Mouse (Mus musculus): ENCODE data around the gene Trim38.

Gene Trim38

DNA sequence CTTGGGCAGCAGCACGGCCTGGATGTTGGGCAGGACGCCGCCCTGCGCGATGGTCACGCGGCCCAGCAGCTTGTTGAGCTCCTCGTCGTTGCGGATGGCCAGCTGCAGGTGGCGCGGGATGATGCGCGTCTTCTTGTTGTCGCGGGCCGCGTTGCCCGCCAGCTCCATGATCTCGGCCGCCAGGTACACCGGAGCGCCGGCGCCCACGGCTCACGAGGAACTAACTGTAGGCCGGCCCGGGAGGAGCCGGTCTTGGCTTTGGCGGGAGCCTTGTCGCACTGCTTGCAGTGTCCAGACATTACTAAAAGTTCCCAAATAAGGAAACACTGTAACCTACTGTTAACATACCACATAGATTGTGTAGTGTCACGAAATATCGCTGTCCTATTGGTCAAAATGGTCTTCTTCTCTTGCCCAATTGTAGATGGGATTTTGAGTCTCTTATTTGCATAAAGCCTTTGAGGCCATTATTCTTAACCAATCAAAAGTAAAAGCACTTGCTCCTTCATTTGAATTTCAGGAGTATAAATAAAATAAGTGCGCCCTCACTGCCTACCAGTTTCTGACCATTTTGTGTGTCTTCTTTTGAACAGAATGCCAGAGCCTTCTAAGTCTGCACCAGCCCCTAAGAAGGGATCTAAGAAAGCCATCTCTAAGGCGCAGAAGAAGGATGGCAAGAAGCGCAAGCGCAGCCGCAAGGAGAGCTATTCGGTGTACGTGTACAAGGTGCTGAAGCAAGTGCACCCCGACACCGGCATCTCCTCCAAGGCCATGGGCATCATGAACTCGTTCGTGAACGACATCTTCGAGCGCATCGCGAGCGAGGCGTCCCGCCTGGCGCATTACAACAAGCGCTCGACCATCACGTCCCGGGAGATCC lies 23.3 kb upstream of the Trim38 start, which contains the start of gene Hist1h2bb:
Gene Hist1h2bb, plus strand, starts transcription at position 534 of the 880 bp plus-strand sequence.
- DNase-seq (ENCODE audit: low spot score in 2 of 2): peak; percentile 47 to 51

DNA sequence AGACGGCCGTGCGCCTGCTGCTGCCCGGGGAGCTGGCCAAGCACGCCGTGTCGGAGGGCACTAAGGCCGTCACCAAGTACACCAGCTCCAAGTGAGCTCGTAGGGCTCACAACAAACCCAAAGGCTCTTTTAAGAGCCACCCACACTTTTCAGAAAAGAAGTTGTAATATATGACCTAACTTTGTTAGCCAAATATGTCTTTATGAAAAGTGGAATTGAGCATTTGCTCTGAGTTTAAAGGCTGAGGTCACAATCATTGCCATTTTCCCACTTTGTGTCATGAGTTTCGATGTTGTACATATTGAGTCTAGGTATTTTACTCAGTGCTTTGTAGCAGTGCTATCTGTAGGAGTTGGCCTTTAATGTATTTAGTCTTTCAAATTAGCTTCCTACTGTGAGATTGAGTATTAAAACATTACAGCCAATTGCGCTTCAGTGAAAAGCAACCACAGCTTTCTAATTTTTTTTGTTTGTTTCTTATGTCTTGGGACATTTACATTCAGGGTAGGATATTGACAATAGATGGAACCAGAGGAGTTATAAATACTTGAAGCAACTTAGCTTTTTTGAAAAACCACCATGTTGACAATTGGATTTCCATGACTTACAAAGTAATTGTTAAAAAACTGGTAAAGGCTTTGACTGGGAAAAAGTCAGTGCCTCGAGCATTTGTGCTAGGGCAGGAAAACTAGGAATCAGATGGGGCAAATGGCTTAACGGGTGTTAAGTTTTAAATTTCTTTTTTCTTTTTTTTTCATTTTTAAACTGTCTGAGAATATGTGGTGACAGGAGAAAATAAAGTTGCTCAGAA lies 22.4 kb upstream of the Trim38 start:
- no peak for DNase-seq (ENCODE audit: low spot score in 2 of 2)

- no peak for DNase-seq (ENCODE audit: low spot score in 2 of 2)
These were observed 21.8 kb upstream of the Trim38 start for GRCm38 (mm10) chr13:23747892-23748288.

DNA sequence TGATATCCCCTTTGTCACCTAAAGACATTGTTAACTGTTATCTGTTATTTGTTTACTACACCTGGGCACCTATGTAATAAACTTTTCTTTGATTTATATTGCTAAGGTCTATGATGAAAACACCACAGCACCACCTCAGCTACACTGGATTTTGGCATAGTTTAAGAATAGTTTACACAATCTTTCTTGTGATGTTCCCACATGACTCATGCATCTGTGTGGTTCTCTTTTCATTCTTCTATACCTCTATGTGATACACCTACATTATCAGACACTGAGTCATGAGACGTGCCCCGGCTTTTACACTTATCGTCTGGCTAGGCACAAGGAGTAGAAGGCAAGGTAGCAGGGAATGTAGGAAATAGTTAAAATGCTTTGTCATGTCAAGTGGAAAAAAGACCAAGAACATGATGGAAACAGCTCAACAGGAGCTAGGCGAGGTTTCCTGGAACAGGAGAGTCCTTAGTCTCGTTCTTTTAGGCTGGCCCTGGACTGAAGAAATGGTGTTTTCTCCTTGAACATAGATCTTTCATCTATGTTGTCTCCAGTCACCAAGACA lies 20.1 kb upstream of the Trim38 start:
- DNase-seq (ENCODE audit: low spot score in 2 of 2): no peak

- DNase-seq (ENCODE audit: low spot score in 2 of 2): peak in 1 of 2 experiments; percentile 37
These were observed 18.8 kb upstream of the Trim38 start, which contains the start of gene Hist1h2ab for GRCm38 (mm10) chr13:23750839-23751477. Gene Hist1h2ab (plus strand): TSS chr13:23751126.

- no peak for DNase-seq (ENCODE audit: low spot score in 2 of 2)
These were observed 18.2 kb upstream of the Trim38 start for GRCm38 (mm10) chr13:23751478-23751956.

DNA sequence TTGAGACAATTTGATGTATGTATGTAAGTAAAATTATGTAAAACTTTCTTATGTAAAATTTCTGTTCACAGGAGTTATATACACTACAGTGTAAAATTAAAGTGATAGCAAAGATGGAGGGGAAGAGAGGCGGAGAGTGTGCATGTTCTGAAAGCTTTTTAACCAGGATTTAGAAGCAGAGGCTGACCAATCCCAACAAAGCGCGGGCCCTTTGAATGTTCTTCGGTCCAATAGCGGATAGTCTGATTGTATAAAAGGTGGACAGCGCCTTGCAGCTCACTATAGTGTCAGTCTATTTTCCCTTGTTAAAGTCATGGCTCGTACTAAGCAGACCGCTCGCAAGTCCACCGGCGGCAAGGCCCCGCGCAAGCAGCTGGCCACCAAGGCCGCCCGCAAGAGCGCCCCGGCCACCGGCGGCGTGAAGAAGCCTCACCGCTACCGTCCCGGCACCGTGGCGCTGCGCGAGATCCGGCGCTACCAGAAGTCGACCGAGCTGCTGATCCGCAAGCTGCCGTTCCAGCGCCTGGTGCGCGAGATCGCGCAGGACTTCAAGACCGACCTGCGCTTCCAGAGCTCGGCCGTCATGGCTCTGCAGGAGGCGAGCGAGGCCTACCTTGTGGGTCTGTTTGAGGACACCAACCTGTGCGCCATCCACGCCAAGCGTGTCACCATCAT lies 17.5 kb upstream of the Trim38 start, which contains the start of gene Hist1h3b:
Gene Hist1h3b, plus strand, starts transcription at position 201 of the 675 bp plus-strand sequence.
- DNase-seq (ENCODE audit: low spot score in 2 of 2): peak; percentile 92 to 98

DNA sequence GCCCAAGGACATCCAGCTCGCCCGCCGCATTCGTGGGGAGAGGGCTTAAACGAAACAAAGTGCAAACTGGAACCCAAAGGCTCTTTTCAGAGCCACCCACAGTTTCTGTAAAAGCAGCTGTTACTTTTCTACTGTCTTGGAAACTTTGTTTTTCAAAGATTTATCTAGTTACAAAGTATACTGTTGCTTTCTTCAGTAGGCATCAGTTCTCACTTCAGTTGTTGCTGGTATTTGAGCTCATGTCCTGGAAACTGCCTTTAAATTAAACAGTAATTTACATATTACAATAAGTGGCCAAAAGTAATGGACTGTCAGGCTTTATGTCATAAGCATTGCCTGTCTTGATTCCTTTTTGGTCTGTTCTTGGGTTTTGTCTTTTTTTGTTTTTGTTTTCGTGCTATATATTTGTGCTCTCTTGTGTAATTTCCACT lies 17.0 kb upstream of the Trim38 start:
- DNase-seq (ENCODE audit: low spot score in 2 of 2): no peak

DNA sequence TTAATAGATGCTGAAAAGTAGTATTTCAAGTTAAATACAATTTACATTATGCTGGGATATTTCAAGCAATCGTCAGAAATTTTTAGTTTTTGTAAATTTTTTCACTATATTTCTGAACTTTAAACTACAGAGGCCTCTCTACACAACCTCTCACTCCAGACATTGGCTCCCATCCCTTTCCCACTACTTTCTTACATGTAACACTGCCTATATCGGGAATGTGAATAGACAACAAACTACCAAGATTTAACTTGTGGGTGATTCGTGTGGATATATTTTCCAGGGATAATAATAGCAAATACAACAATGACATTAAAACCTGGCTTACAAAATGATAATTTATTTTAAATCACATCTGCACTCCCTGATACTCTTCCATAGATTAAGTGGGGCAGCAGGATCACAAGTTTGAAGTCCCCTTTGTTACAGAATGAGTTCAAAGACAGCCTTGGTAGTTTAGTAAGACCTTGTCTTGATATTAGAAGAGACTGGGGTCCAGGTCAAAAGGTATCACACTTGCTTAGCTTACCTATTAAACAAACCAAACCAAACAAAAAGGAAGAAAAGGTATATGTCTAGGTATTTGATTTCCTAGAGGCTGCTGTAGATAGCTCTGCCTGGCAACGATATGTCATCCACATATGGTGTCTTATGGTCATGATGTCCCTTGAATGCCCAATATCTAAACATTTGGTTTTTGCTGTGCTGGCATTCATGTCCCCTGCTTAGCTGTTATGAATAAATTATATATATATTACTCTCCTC lies 16.2 kb upstream of the Trim38 start:
- DNase-seq (ENCODE audit: low spot score in 2 of 2): no peak

DNA sequence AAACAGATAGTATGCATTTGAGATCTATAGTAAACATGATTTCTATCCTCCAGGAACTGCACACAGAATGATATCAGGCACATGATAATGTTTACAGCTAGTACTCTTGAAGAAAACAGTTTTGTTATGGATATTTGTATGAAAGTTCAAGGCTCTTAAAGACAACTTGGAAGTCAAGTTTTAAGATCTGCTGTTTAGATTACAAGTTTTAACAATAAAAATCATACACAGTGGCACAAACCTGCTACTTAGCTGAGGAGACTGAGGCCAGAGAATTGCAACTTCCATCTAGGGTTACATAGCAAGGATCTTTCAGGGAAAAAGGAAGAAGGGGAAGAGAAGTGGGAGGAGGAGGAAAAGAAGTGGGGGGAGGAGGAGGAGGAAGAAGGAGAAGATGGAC lies 14.7 kb upstream of the Trim38 start:
- DNase-seq (ENCODE audit: low spot score in 2 of 2): no peak

GRCm38 (mm10) chr13:23756790-23757189 lies 12.9 kb upstream of the Trim38 start, which contains the start of gene Hist1h4b:
Gene Hist1h4b (plus strand): TSS chr13:23757013.
- DNase-seq (ENCODE audit: low spot score in 2 of 2): peak; percentile 75 to 83

GRCm38 (mm10) chr13:23757211-23757773 lies 12.4 kb upstream of the Trim38 start:
- DNase-seq (ENCODE audit: low spot score in 2 of 2): no peak

DNA sequence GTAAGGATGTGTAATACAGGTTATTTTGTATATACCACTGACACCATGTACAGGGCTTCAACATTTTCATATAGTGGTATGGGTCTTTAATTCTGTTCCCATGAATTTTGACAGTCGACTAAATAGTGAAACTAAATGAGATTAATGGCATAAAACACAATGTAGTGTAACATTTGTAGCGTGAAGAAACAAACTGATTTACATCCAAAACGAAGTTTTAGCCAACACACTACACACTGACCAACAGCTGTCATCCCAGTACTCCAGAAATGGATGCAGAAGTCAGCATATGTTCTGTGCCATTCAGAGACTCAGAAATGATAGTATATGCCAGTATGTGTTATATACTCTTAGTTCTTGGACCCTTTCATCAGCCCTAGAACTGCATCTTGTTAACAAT lies 11.8 kb upstream of the Trim38 start:
- no peak for DNase-seq (ENCODE audit: low spot score in 2 of 2)

DNA sequence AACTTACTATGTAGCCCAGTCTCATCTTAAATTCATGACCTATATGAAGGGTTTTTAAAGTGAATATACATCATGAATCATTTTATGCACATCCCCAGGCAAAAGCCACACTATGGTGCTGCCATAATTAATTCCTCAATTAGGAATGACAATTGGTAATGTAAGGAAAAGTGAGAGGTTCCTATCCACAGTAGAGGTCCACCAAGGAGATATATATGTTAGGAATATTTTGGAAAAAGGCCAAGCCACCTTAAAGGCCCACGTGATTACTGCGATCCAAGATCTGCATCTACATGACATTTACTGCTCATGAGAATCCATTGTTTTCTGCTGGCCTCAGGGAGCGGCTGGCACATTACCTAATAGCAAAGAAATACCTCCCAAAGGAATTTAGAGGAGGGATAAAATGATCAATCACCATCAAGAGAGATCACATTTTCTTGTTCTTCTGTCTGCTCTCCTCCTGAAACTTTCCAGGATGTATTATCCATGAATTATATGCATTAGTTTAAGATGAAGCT lies 10.4 kb upstream of the Trim38 start:
- no peak for DNase-seq (ENCODE audit: low spot score in 2 of 2)

DNA sequence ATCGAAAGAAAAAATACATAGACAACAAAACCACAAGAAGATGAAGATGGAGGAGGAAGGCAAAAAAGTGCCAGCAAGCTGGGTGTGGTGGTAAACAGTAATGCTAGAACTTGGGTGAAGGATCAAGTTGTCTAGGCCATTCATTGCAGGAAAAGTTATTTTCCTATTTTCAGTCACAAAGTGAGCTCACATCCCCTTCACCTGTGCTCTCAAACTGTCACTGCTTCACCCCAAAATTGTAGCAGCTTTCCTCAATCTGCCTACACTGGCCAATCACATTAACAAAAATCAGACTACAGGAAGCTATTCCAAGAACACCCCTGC lies 9.8 kb upstream of the Trim38 start:
- DNase-seq (ENCODE audit: low spot score in 2 of 2): no peak

GRCm38 (mm10) chr13:23760240-23760971 lies 9.3 kb upstream of the Trim38 start:
- peak in 1 of 2 experiments; percentile 13 for DNase-seq (ENCODE audit: low spot score in 2 of 2)

GRCm38 (mm10) chr13:23760972-23761864 lies 8.5 kb upstream of the Trim38 start, which contains the start of gene Hist1h4a:
Gene Hist1h4a (minus strand): TSS chr13:23761230.
- peak; percentile 96 to 98 for DNase-seq (ENCODE audit: low spot score in 2 of 2)

Data from frontal cortex, postnatal 25 days (tissue).